Comparison of ENCODE assay signal across 9 mouse cellular contexts in the genomic region with DNA sequence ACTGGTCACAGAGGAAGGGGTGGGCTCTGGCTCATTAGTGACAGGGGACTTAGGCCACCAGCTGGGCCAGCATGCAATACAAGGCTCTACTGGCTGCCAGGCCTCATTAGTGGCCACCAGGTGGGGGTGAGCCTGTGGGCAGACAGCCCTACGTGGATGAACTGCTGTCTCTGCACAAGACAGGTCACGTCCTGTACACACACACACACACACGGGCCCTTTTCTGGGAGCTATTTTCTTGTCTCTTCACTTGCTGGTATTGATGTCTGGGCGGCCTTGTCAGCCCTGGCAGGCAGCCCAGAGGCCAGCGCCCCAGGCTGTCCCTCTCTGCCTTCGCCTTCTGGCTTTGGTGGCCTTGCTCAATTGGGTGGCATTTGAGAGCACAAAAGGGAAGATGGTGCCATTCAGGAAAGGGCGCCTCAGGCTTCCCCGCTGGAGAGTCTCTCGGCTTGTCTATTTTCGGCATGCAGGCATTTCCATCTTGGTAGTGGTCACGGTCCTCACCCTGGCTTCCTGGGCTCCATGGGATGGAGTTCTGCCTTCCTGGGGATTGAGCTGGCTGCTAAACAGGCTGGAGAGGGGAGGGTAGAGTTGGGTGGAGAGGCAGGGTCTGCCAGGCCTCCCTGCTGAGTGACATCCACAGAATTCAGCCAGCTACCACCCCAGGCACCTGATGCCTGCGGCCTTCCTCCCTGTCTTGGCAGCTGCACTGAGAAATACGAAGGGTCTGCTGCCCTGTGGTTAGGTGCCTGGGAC. TPM values are rescaled to one million over a fixed set of nuclear protein-coding genes. Genes with fewer than 3 reads are reported as not detected.
A peak's percentile ranks its signal among the peaks of the same experiment; 100 is the strongest.
DNase-seq lines count a peak whose midpoint lies in the region; ATAC-seq lines count a peak whose summit lies in the region.
"Had no signal": no experiment of that assay in that cellular context is flagged by ENCODE, and none has a peak within 500 bp of the region (broad histone marks: within the 10 kb centered on the region; RNA-seq: fewer than 3 reads in every experiment).

No protein-coding gene starts in this region.

- 28% methylated on average over 13 of the region's 13 CpGs for WGBS in heart, embryonic 13.5 days
- WGBS in forebrain, embryonic 13.5 days: 7% methylated on average over 13 of the region's 13 CpGs
- 16% methylated on average over 13 of the region's 13 CpGs for WGBS in midbrain, embryonic 14.5 days

- peak overlapping the region; percentile 86 for H3K27ac ChIP-seq in heart, embryonic 13.5 days (replicated peaks)
- H3K27ac ChIP-seq in forebrain, embryonic 13.5 days: peak overlapping the region; percentile 92
- peak overlapping the region; percentile 89 for H3K27ac ChIP-seq in midbrain, embryonic 14.5 days (replicated peaks; ENCODE audit: low read depth, low read length)

- H3K4me2 ChIP-seq in heart, embryonic 13.5 days: peak overlapping the region; percentile 11; the same call in 1 of the 2 replicates
- peak overlapping the region; percentile 17 for H3K4me2 ChIP-seq in forebrain, embryonic 13.5 days
- no peak overlapping the region; the same call in 1 of the 2 replicates for H3K4me2 ChIP-seq in midbrain, embryonic 14.5 days (ENCODE audit: low read length)

- DNase-seq in heart, adult 18-20 months: no peak
- peak; percentile 87 for DNase-seq in adrenal gland, postnatal 36 days
- peak; percentile 80 for DNase-seq in midbrain, embryonic 14.5 days
- DNase-seq in kidney, postnatal 10 days: no peak
- DNase-seq in urinary bladder, postnatal 4 days (ENCODE audit: low spot score in 2 of 2): no peak
- DNase-seq in gastrocnemius, postnatal 4 days (ENCODE audit: low spot score in 2 of 2): no peak

- no peaks in the 10 kb centered on the region for H3K36me3 ChIP-seq in heart, embryonic 13.5 days
- no peaks in the 10 kb centered on the region for H3K36me3 ChIP-seq in forebrain, embryonic 13.5 days (ENCODE audit: poor library complexity, severe bottlenecking)
- no peaks in the 10 kb centered on the region for H3K36me3 ChIP-seq in midbrain, embryonic 14.5 days (ENCODE audit: control insufficient read depth, insufficient read depth, low read length)

- H3K4me1 ChIP-seq in heart, embryonic 13.5 days: peaks cover 19% of the 10 kb centered on the region
- H3K4me1 ChIP-seq in forebrain, embryonic 13.5 days: peaks cover 42% of the 10 kb centered on the region
- peaks cover 30% of the 10 kb centered on the region for H3K4me1 ChIP-seq in midbrain, embryonic 14.5 days (ENCODE audit: control insufficient read depth, insufficient read depth, low read length)

- no peaks in the 10 kb centered on the region for H3K27me3 ChIP-seq in heart, embryonic 13.5 days (replicated peaks)
- H3K27me3 ChIP-seq in forebrain, embryonic 13.5 days: no peaks in the 10 kb centered on the region
- H3K27me3 ChIP-seq in midbrain, embryonic 14.5 days (ENCODE audit: control insufficient read depth, insufficient read depth, low read length): no peaks in the 10 kb centered on the region

- no peaks in the 10 kb centered on the region for H3K9me3 ChIP-seq in heart, embryonic 13.5 days
- no peaks in the 10 kb centered on the region; the same call in 1 of the 2 replicates for H3K9me3 ChIP-seq in forebrain, embryonic 13.5 days (replicated peaks)
- H3K9me3 ChIP-seq in midbrain, embryonic 14.5 days (ENCODE audit: control insufficient read depth, low read length): no peaks in the 10 kb centered on the region

- ATAC-seq in heart, embryonic 13.5 days (ENCODE audit: extremely low read depth, insufficient number of reproducible peaks, low FRiP score, low TSS enrichment): 0 out of 2 replicates have a peak, but pooled peaks have one; percentile 31
- ATAC-seq in forebrain, embryonic 13.5 days: peak; percentile 68
- peak; percentile 73 for ATAC-seq in midbrain, embryonic 14.5 days (ENCODE audit: low FRiP score, low TSS enrichment)

- peak overlapping the region; percentile 50 for H3K9ac ChIP-seq in heart, embryonic 13.5 days
- no peak overlapping the region for H3K9ac ChIP-seq in forebrain, embryonic 13.5 days
- H3K9ac ChIP-seq in midbrain, embryonic 14.5 days (replicated peaks; ENCODE audit: low read length): no peak overlapping the region

- H3K4me3 ChIP-seq in heart, embryonic 13.5 days: no peak overlapping the region
- H3K4me3 ChIP-seq in forebrain, embryonic 13.5 days: no peak overlapping the region
- H3K4me3 ChIP-seq in midbrain, embryonic 14.5 days (replicated peaks; ENCODE audit: low read depth, low read length): no peak overlapping the region
- H3K4me3 ChIP-seq: myocyte had no signal

RNA-seq across cellular contexts. Expression of gene Ccdc167, which starts 13.8 kb away (rescaled TPM):
- polyA plus RNA-seq in heart, embryonic 13.5 days (2015; fragmentation: Nextera tagmentation; extraction: Ambion mirVana): 14.4 and 14.6 TPM in 2 replicates
- 10 to 100 TPM; 12.2 to 12.3 TPM for total RNA-seq in heart, adult 18-20 months (2021)
- total RNA-seq in adrenal gland, postnatal 36 days (2021): 10 to 100 TPM in 1 of 2 experiments, 1 to 10 TPM in 1; 8.6 to 11.4 TPM
- polyA plus RNA-seq in forebrain, embryonic 13.5 days (2015; fragmentation: Nextera tagmentation; extraction: Ambion mirVana): 13.0 and 14.2 TPM in 2 replicates
- polyA plus RNA-seq in midbrain, embryonic 14.5 days (2014; fragmentation: Nextera tagmentation; extraction: Ambion mirVana): 11.3 and 11.4 TPM in 2 replicates
- total RNA-seq in gastrocnemius, postnatal 4 days (2021): 10 to 100 TPM; 12.2 to 12.5 TPM

Comparison
In these comparisons a context has a peak if more than half of its experiments do, and no peak if none do; other contexts are left out.
1. DNase-seq: peak in adrenal gland, postnatal 36 days (2 of 2) and midbrain, embryonic 14.5 days (single experiment); none in heart, adult 18-20 months (0 of 2), kidney, postnatal 10 days (single experiment), urinary bladder, postnatal 4 days (0 of 2) and gastrocnemius, postnatal 4 days (0 of 2).
2. Peak in every context shown above with its lines, with median percentiles within 50 percentile points of each other: ATAC-seq and H3K27ac ChIP-seq.